Mouse (Mus musculus): Measurements from ENCODE around the gene Rasgef1b. TPM values are rescaled to one million over a fixed set of nuclear protein-coding genes. Genes with fewer than 3 reads are reported as not detected.

The Rasgef1b gene
- polyA plus RNA-seq, 1 experiment from 2014 or later: 124 TPM

DNA sequence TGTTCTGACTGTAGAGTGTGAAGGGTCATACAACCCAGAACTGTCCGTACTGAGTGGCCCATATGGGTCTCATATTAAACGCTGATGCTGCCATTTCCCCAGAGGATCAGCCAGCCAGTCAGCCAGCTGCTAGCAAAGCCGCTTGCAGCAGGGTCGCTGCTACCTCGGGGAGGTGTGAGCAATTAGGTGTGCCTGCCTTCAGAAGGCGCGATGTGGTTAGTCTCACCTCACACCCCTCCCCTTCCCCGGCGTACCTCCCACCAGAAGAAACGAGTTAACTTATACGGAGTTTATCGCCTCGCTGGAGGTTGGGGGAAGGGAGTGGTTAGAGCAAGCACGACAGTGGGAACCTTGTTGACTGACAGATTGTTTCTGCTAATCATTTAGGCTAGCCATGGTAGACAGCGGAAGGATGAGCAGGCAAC, 826 bp downstream of the Rasgef1b start:
- WGBS (ENCODE audit: missing documents): 2% methylated on average over 15 of the region's 15 CpGs
- no peaks in the 10 kb centered on the region for H3K36me3 ChIP-seq (ENCODE audit: inconsistent target)
- no peak overlapping the region for H3K27ac ChIP-seq
- H3K79me2 ChIP-seq (ENCODE audit: inconsistent target): no peaks in the 10 kb centered on the region
- H3K4me3 ChIP-seq (ENCODE audit: inconsistent target): no peak overlapping the region

DNA sequence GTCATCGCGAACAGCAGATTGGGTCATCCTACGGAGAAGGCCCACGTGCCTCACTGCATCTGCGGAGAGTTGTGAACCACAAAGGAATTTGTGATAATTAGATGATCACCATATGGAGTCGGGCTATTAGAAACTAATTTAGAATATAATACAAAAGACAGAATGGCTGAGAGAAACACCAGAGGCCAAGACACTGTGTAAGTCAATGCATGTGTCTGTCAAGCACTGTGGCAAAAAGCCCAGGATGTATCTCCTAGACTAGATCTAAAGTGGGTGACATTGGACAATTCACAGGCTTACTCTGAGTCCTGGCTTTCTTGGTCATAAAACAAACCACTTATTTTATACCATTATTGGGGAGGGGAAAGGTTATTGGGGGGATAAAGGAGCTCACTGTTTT, 4.9 kb downstream of the Rasgef1b start:
- no peaks in the 10 kb centered on the region for H3K36me3 ChIP-seq (ENCODE audit: inconsistent target)
- WGBS (ENCODE audit: missing documents): 94% methylated on average over 6 of the region's 6 CpGs
- H3K4me3 ChIP-seq (ENCODE audit: inconsistent target): no peak overlapping the region

DNA sequence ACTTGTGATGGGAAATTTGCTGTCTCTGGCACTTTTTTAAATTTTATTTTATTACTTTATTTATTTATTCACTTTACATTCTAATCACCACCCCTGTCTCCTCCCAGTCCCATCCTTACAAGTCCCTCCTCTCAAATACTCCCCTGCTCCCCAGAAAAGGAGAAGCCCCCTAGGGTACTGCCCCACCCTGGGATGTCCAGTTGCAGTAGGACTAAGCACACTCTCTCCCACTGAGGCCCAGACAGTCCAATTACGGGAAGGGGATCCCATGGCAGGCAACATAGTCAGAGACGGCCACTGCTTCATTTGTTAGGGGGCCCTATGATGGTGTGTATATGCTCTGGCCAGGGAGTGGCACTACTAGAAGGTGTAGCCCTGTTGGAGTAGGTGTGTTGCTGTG, 6.6 kb downstream of the Rasgef1b start:
- Histone ChIP-seq H3K27ac (no peak overlapping the region), H3K79me2 (ENCODE audit: inconsistent target) (no peaks in the 10 kb centered on the region), H3K4me3 (ENCODE audit: inconsistent target) (no peak overlapping the region), H3K36me3 (ENCODE audit: inconsistent target) (no peaks in the 10 kb centered on the region)
- 88% methylated on average over 2 of the region's 2 CpGs for WGBS (ENCODE audit: missing documents)

More for the DNA sequence above, 4.9 kb downstream of the Rasgef1b start:
- Histone ChIP-seq H3K79me2 (ENCODE audit: inconsistent target) (no peaks in the 10 kb centered on the region), H3K27ac (no peak overlapping the region)

DNA sequence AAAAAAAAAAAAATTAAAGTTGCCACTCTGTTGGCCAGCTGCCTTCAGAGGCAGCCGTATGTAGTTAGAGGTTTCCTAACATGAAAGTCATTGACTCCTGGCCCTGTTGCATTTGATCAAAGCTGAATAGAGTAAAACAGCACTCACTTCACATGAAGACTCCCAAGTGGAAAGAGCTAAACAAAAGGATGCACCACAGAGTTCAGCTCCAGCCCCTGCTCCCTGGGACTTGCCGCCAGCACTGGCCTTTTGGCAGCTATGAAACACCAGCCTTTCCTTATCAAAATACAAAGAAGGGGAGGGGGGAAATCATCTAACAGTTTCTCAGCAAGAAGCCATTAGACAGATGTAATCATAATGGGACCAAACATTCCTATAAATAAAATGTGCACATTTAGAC, 8.3 kb downstream of the Rasgef1b start:
- 86% methylated on average over 2 of the region's 2 CpGs for WGBS (ENCODE audit: missing documents)
- no peaks in the 10 kb centered on the region for H3K36me3 ChIP-seq (ENCODE audit: inconsistent target)

DNA sequence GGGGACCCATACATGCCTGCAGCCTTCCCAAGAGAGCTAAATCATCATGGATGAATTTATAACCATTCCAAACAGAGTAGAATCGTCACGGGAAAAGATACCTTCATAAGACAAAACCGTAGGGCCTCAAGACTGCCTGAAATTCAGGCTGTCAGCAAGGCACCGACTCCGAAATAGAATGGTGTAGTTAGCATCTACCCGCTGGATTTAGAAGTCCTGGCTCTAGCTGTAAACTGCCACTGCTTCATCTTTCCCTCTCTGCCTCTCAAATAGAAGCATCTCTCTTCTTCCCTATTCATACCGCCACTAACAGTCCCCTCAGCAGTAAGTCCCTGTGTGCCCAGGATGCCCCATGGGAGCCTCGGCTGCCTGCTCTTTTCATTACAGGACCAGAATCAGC, 10.9 kb downstream of the Rasgef1b start:
- H3K4me3 ChIP-seq (ENCODE audit: inconsistent target): no peak overlapping the region
- 79% methylated on average over 8 of the region's 8 CpGs for WGBS (ENCODE audit: missing documents)
- no peak overlapping the region for H3K27ac ChIP-seq
- H3K79me2 ChIP-seq (ENCODE audit: inconsistent target): no peaks in the 10 kb centered on the region
- H3K36me3 ChIP-seq (ENCODE audit: inconsistent target): no peaks in the 10 kb centered on the region

More for the DNA sequence above, 8.3 kb downstream of the Rasgef1b start:
- no peak overlapping the region for H3K4me3 ChIP-seq (ENCODE audit: inconsistent target)
- no peaks in the 10 kb centered on the region for H3K79me2 ChIP-seq (ENCODE audit: inconsistent target)
- no peak overlapping the region for H3K27ac ChIP-seq

DNA sequence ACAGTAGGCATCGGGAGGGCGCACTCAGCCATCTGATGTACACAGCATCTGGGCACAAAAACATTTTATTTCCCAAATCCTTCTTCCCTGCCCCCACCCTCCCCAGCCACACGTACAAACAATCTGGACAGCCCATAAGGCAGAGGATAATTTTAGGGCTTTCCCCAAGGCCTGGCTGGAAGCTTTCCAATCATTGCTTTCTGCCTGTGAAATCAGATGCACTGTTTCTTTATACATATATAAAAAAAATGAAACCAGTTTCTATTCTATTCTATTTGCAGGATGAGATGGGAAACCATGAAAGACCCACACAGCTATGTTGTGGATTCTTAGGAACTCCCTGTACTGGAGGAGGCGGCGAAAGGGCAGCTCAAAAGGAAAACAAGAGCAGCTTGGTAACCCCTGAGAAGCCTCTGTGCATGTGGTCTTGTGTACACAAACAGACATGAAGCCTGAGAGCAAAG, 13.6 kb downstream of the Rasgef1b start:
- WGBS (ENCODE audit: missing documents): 80% methylated on average over 5 of the region's 5 CpGs
- H3K36me3 ChIP-seq (ENCODE audit: inconsistent target): no peaks in the 10 kb centered on the region
- H3K27ac ChIP-seq: no peak overlapping the region
- H3K79me2 ChIP-seq (ENCODE audit: inconsistent target): no peaks in the 10 kb centered on the region
- H3K4me3 ChIP-seq (ENCODE audit: inconsistent target): no peak overlapping the region

DNA sequence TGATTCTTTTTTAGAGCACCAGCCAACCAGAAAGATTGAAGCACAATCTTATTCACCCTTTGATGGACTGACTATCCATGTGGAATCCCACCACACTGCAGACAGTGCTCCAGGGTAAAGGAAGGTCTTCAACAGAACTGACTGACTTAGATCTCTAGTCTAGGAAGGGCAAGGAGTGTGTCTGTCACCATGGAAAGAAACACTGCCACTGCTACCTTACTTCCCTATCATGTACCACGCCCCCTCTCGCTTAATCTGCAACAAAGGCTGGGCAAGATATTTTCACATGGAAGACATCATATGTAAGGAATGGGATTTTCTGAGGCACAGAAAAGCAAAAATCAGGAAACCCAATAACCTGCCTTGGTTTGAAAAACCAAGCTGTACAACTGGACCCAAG, 16.9 kb downstream of the Rasgef1b start:
- H3K27ac ChIP-seq: no peak overlapping the region
- no peaks in the 10 kb centered on the region for H3K79me2 ChIP-seq (ENCODE audit: inconsistent target)
- no peak overlapping the region for H3K4me3 ChIP-seq (ENCODE audit: inconsistent target)
- WGBS (ENCODE audit: missing documents): 76% methylated on average over 2 of the region's 2 CpGs
- no peaks in the 10 kb centered on the region for H3K36me3 ChIP-seq (ENCODE audit: inconsistent target)

DNA sequence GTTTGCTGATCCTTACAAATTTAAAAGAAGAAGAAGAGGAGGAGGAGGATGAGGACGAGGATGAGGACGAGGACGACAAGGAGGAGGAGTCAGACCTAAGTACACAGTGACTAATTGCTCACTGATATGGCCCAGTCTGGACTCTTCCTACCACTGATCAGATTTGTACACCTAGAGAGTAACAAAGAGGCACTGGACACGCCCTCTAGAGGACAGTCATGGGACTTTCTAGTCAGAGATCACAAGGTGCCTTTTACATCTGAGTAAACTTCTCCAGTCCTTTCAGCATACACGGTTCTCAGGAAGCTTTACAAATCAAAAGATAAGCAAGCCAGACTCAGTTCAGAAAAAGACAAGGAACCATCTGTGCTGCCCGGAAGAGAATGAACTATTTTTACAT, 20.2 kb downstream of the Rasgef1b start:
- H3K27ac ChIP-seq: no peak overlapping the region
- no peaks in the 10 kb centered on the region for H3K36me3 ChIP-seq (ENCODE audit: inconsistent target)
- 45% methylated on average over 6 of the region's 6 CpGs for WGBS (ENCODE audit: missing documents)
- no peak overlapping the region for H3K4me3 ChIP-seq (ENCODE audit: inconsistent target)
- H3K79me2 ChIP-seq (ENCODE audit: inconsistent target): no peaks in the 10 kb centered on the region

DNA sequence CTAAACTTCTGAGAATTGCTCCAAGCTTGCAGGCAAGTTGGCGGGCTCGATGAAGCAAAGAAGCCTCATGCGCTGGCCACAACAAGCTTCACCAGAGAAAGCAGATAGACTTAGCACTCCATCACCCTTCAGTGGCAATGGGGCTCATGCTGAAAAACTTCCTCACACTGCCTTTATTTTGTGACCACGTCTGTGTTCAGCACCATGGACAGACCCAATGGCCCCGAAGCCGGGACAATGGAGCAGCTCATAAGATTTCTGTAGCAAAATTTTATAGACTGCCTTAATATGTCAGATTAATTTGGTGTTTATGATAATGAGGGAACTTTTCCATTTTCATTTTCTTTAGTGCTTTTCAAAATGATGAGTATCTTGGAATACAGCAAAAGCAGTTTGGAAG, 21.6 kb downstream of the Rasgef1b start:
- no peak overlapping the region for H3K4me3 ChIP-seq (ENCODE audit: inconsistent target)
- 38% methylated on average over 6 of the region's 6 CpGs for WGBS (ENCODE audit: missing documents)
- no peaks in the 10 kb centered on the region for H3K36me3 ChIP-seq (ENCODE audit: inconsistent target)
- no peaks in the 10 kb centered on the region for H3K79me2 ChIP-seq (ENCODE audit: inconsistent target)
- H3K27ac ChIP-seq: no peak overlapping the region

DNA sequence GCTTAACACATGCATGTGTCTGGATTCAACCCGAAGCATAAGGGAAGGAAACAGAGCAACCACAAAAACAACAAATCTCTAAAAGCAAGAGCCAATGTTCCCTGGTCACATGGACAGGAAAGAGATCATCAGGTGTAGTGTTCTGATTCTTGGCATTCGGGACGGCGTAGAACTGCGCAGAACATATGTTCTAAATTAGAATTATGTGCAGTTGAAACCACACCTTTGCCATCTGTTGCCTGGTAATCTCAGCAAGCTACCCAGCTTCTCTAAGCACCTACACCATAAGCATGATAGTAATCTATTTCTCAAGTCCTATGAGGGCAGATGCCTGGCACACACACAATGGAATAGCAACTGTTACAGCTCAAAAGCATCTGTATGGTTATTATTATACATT, 27.1 kb downstream of the Rasgef1b start:
- WGBS (ENCODE audit: missing documents): 29% methylated on average over 5 of the region's 5 CpGs
- H3K79me2 ChIP-seq (ENCODE audit: inconsistent target): no peaks in the 10 kb centered on the region
- H3K36me3 ChIP-seq (ENCODE audit: inconsistent target): no peaks in the 10 kb centered on the region
- no peak overlapping the region for H3K4me3 ChIP-seq (ENCODE audit: inconsistent target)
- no peak overlapping the region for H3K27ac ChIP-seq

DNA sequence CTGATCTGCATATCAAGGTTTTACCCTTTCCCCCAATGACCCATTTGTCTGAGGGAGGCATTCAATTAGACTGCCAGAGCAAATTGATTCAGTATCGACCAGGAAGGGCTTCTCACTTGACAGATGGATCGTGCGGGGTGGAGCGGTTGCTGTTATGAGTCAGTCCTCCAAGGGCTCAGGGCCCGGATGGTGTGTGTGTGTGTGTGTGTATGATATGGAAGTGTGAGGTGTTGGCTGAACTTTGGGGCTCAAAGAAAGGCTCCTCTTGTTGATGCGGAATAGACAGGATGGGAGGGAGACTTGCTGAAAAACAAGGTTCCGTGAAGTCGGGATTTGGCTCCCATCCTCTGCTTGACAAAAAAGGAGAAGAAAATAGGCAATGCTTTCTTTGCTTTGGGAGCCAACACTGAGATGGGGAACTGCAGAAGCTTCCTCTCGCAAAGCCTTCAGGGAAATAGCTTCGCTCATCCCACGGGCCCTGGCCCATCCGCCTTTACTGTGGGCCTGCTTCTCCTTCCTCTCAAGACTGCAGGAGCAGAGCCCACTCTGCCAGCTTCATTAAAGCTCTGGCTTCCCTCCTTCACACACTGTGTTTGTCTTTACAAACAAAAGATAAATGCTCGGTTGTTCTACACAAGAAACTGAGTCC, 34.0 kb downstream of the Rasgef1b start:
- no peaks in the 10 kb centered on the region for H3K79me2 ChIP-seq (ENCODE audit: inconsistent target)
- H3K36me3 ChIP-seq (ENCODE audit: inconsistent target): no peaks in the 10 kb centered on the region
- no peak overlapping the region for H3K27ac ChIP-seq
- WGBS (ENCODE audit: missing documents): 84% methylated on average over 10 of the region's 13 CpGs
- H3K4me3 ChIP-seq (ENCODE audit: inconsistent target): no peak overlapping the region

DNA sequence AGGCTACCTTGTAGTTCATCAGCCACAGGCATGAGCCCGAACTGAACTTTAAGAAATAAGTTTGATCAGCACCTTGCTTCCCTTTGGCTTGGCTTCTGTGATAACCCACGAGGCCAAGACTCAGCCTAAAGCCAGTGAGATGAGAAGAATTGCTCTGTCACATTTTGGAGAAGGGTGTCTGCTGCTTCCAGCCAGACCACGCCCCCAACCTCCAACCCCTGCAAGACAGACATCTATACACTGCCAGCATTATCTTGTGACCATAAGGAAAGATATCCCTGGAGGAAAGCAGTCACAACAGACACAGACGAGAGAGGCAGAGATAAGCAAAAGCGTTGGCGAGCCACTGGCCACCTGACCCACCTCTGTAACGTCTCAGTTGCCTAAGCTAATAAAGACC, 39.0 kb downstream of the Rasgef1b start:
- WGBS (ENCODE audit: missing documents): 65% methylated on average over 7 of the region's 7 CpGs
- H3K79me2 ChIP-seq (ENCODE audit: inconsistent target): no peaks in the 10 kb centered on the region

DNA sequence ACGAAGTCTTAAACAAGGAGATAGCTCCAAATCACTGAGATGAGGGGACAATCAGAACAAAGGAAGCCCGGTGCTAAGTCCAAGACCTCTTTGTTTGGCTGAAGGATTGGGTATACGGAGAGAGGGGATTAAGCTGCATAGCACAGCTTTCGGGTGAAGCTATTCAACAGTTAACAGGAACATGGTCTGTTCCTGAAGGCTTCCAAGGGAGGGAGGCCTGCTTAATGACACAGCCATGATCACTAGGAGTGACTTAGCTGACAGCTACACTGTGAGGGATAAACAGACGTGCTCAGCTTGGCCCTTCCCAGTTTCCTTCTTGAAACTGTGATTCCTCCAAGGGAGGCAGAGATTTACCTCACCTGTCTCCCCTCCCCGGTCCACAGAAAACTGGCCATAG, 41.0 kb downstream of the Rasgef1b start:
- H3K79me2 ChIP-seq (ENCODE audit: inconsistent target): no peaks in the 10 kb centered on the region
- no peaks in the 10 kb centered on the region for H3K36me3 ChIP-seq (ENCODE audit: inconsistent target)
- no peak overlapping the region for H3K4me3 ChIP-seq (ENCODE audit: inconsistent target)
- no peak overlapping the region for H3K27ac ChIP-seq
- 82% methylated on average over 6 of the region's 6 CpGs for WGBS (ENCODE audit: missing documents)

More for the DNA sequence above, 39.0 kb downstream of the Rasgef1b start:
- Histone ChIP-seq H3K4me3 (ENCODE audit: inconsistent target) (no peak overlapping the region), H3K36me3 (ENCODE audit: inconsistent target) (no peaks in the 10 kb centered on the region), H3K27ac (no peak overlapping the region)

DNA sequence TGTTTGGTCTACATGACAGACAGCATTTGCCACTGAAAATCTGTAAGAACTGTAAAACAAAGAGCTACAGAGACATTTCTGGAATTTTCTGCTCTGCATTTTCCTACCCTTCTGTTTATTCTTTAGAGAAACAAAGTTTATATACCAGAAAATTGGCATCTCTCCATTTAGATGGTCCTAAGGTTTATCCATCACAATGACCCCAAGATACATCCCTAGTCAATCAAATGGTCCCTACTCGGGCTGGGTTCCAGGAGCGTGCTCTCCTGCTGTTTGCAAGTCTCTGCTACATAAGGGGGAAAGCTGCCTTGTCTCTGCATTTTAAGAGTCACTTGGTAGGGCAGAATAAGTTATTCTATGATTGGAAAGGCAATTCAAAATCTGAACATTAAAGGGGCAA, 44.8 kb downstream of the Rasgef1b start:
- Histone ChIP-seq H3K79me2 (ENCODE audit: inconsistent target) (no peaks in the 10 kb centered on the region), H3K4me3 (ENCODE audit: inconsistent target) (no peak overlapping the region), H3K27ac (no peak overlapping the region), H3K36me3 (ENCODE audit: inconsistent target) (no peaks in the 10 kb centered on the region)
- 53% methylated on average over 2 of the region's 2 CpGs for WGBS (ENCODE audit: missing documents)

DNA sequence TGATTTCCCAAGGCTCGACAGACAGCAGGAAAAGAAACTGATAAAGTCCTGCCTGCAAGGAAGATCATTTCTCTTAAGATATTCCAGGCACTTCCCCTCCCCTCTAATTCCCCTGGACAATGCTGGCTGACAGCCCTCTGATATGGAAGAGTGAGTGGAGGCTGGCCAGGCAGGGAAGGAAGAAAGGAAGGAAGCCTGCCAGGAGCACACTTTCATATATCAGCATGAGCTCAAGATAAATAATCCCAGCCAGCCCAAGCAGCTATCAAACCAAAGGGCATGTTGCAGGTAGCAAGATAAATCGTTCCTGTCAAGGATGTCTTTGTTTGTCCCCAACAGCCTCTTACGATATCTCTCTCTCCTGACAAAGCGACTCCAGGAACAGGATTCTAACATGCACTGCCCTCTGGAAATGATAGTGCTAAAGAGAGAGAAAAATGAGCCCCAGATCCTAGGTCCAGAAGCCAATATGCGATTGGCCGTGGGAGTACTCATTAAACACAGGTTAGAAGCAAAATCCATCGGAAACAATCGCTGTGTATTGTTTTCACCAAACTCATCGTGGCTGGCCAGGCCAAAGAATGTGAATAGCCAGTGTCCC, 58.8 kb downstream of the Rasgef1b start:
- H3K27ac ChIP-seq: no peak overlapping the region
- H3K79me2 ChIP-seq (ENCODE audit: inconsistent target): no peaks in the 10 kb centered on the region
- H3K36me3 ChIP-seq (ENCODE audit: inconsistent target): no peaks in the 10 kb centered on the region
- H3K4me3 ChIP-seq (ENCODE audit: inconsistent target): no peak overlapping the region
- WGBS (ENCODE audit: missing documents): 58% methylated on average over 9 of the region's 9 CpGs

DNA sequence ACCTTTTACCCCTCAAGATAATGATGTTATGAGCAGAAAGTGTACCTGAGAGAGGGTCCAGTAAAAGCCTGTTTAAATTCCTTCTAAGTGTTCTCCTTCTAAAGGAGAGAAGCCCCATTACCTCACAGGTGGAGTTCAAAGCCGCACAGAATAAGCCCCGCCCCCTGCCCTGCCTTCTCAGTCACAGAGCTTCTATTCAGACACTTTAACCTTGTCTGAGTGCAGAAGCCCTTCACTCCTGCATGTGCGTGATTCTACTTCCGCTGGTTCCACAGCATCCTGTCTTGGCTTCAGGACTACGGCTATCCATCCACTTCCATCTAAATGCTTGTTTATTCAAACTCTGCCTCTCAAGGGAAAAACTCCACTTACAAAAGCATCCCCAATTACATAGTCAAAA, 72.8 kb downstream of the Rasgef1b start:
- H3K4me3 ChIP-seq (ENCODE audit: inconsistent target): no peak overlapping the region
- no peaks in the 10 kb centered on the region for H3K36me3 ChIP-seq (ENCODE audit: inconsistent target)
- no peak overlapping the region for H3K27ac ChIP-seq
- 56% methylated on average over 5 of the region's 5 CpGs for WGBS (ENCODE audit: missing documents)
- H3K79me2 ChIP-seq (ENCODE audit: inconsistent target): no peaks in the 10 kb centered on the region

Data from macrophage (primary cell).